Mouse (Mus musculus): ENCODE measurements at regions not wholly inside any gene's neighbourhood (a gene's known extent, or its start where the extent isn't known, plus 50 kb on each side); places are given as distances from the start of the nearest gene placed in this dataset.

DNA sequence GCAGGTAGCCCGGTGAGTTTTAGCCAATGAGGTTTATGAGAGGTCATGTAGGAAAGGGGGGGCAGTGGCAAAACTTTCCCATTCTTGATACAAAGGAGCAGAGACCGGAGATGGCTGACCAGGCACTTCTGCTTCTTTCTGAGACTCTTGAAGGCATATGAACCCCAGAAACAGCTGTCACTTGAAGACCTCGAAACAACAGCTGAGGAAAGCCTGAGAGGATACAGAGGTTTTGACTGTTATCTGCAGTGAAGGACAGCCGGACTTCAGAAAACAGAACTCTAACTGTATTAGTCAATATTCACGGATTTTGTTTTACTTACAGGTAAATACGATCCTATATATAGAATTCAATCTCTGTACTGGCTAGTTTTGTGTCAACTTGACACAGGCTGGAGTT, 50.0 kb upstream of the Tiparp start:
- TF ChIP-seq CTCF (IDR thresholded peaks at IDR 0.05; ENCODE audit: control insufficient read depth, insufficient read depth, insufficient replicate concordance, low read depth, low read length) (no peak), POLR2A (IDR thresholded peaks at IDR 0.05; ENCODE audit: control insufficient read depth, low read depth, low read length) (no peak)
- no peaks in the 10 kb centered on the region for H3K36me3 ChIP-seq (ENCODE audit: control insufficient read depth, insufficient read depth, low read length)
- no peaks in the 10 kb centered on the region for H3K4me1 ChIP-seq (ENCODE audit: control insufficient read depth, insufficient read depth, low read length)
- no peak overlapping the region for H3K4me3 ChIP-seq (ENCODE audit: control insufficient read depth, low read depth, low read length)
- no peaks in the 10 kb centered on the region for H3K27me3 ChIP-seq (ENCODE audit: control insufficient read depth, insufficient read depth, low read length)
- H3K27ac ChIP-seq (ENCODE audit: control insufficient read depth, insufficient read depth, low read depth, low read length) = no peak overlapping the region

DNA sequence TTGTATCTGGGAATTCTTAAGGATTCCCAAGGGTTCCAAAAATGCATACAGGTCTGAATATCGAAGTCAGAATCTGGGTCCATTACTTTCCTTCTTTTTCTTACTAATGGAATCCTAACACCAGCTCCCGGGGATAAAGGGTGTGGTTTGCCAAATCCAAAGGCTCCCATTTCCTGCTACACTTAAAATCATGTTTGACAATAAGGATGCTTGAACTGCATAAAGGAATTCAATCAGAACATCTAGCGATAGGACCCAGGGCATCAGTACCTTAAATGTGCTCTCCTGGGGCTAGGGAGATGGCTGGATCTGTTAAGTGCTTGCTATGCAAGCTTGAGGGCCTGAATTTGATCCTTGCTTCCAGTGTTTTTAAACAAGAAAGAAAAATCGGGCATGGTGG, 51.1 kb upstream of the Tiparp start:
- H3K36me3 ChIP-seq (ENCODE audit: control insufficient read depth, insufficient read depth, low read length) = no peaks in the 10 kb centered on the region
- H3K4me1 ChIP-seq (ENCODE audit: control insufficient read depth, insufficient read depth, low read length) = no peaks in the 10 kb centered on the region
- H3K27ac ChIP-seq (ENCODE audit: control insufficient read depth, insufficient read depth, low read depth, low read length) = no peak overlapping the region
- H3K27me3 ChIP-seq (ENCODE audit: control insufficient read depth, insufficient read depth, low read length) = no peaks in the 10 kb centered on the region
- no peak for TF ChIP-seq CTCF (IDR thresholded peaks at IDR 0.05; ENCODE audit: control insufficient read depth, insufficient read depth, insufficient replicate concordance, low read depth, low read length)
- TF ChIP-seq POLR2A (IDR thresholded peaks at IDR 0.05; ENCODE audit: control insufficient read depth, low read depth, low read length) = no peak
- no peak overlapping the region for H3K4me3 ChIP-seq (ENCODE audit: control insufficient read depth, low read depth, low read length)

DNA sequence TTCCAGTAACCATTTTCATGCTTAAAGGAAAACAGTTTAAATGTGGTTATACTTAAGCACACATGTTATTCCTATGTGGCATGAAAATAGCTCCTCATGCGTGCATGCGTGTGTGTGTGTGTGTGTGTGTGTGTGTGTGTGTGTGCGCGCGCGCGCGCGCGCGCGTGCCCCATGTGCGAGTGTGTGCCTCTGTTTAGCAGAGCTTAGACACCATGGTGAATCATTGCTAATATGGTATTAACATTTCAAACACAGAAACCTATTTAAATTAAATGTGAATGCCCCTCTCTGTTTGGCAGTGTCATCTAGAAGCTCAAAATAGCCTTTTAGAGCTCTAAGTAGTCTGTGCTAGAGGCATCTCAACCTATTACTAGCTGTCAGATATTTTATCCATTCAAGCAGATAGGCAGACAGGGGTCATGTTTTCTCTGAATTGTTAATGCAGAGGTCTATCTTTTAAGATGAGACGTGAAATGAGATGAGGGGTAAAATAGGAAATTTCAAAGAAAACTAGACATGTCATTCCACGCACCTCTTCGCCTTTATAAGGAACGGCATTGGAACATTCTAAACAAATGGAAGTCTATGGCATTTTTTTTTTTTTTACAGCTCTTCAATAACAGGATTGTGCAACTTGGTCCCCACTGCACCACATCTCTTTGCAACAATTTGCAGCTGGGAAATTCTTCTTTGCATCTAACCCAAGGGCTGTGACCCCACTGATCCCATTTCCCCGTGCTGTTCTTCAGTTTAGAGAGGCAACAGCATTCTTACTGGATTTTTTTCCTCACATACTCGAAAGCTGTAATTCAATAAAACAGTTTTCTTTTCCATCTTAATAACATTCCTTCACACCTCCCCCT, 51.9 kb upstream of the Tiparp start:
- H3K36me3 ChIP-seq (ENCODE audit: control insufficient read depth, insufficient read depth, low read length) = no peaks in the 10 kb centered on the region
- H3K27ac ChIP-seq (ENCODE audit: control insufficient read depth, insufficient read depth, low read depth, low read length) = no peak overlapping the region
- no peak overlapping the region for H3K4me3 ChIP-seq (ENCODE audit: control insufficient read depth, low read depth, low read length)
- TF ChIP-seq CTCF (IDR thresholded peaks at IDR 0.05; ENCODE audit: control insufficient read depth, insufficient read depth, insufficient replicate concordance, low read depth, low read length) (no peak), POLR2A (IDR thresholded peaks at IDR 0.05; ENCODE audit: control insufficient read depth, low read depth, low read length) (no peak)
- H3K27me3 ChIP-seq (ENCODE audit: control insufficient read depth, insufficient read depth, low read length) = no peaks in the 10 kb centered on the region
- H3K4me1 ChIP-seq (ENCODE audit: control insufficient read depth, insufficient read depth, low read length) = no peaks in the 10 kb centered on the region

DNA sequence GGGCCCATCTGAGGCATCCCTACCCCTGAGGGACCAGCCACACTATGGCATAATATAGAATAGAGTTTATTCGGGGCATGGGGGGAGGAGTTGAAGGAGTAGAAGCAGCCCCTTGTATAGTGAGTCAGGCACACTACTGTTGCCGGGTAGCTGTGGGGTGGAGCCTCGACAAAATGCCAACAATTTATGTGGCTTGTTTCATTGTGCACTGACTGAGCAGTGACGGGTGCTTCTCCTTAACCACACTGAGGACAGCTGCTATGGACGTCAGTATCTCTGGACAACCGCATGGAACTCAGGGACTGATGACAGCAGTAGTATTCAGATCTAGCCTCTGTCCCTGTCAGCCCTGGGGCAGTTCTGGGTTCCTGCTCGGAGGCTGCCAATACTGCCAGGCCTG, 53.6 kb upstream of the Tiparp start:
- Histone ChIP-seq H3K4me3 (ENCODE audit: control insufficient read depth, low read depth, low read length) (no peak overlapping the region), H3K4me1 (ENCODE audit: control insufficient read depth, insufficient read depth, low read length) (no peaks in the 10 kb centered on the region), H3K27me3 (ENCODE audit: control insufficient read depth, insufficient read depth, low read length) (no peaks in the 10 kb centered on the region), H3K36me3 (ENCODE audit: control insufficient read depth, insufficient read depth, low read length) (no peaks in the 10 kb centered on the region), H3K27ac (ENCODE audit: control insufficient read depth, insufficient read depth, low read depth, low read length) (no peak overlapping the region)
- TF ChIP-seq CTCF (IDR thresholded peaks at IDR 0.05; ENCODE audit: control insufficient read depth, insufficient read depth, insufficient replicate concordance, low read depth, low read length) (no peak), POLR2A (IDR thresholded peaks at IDR 0.05; ENCODE audit: control insufficient read depth, low read depth, low read length) (no peak)

DNA sequence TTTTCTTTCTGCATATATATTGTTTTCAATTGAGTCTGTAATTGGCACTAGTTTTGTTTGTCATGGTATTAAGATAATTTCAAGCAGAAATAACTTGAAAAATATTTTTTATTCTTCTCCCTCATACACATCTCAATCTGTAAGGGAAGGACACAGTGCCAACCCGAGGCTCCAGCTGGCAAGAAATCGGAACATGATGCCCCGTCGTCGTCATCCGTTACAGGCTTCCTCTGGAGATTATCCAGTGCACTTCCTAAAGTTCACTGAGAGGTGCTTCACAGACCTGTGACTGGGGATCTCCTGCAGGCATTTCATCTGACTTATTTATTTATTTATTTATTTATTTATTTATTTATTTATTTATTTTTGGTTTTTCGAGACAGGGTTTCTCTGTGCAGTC, 56.4 kb upstream of the Tiparp start:
- Histone ChIP-seq H3K4me3 (ENCODE audit: control insufficient read depth, low read depth, low read length) (no peak overlapping the region), H3K27ac (ENCODE audit: control insufficient read depth, insufficient read depth, low read depth, low read length) (no peak overlapping the region), H3K27me3 (ENCODE audit: control insufficient read depth, insufficient read depth, low read length) (no peaks in the 10 kb centered on the region), H3K4me1 (ENCODE audit: control insufficient read depth, insufficient read depth, low read length) (peaks cover 4% of the 10 kb centered on the region; the same call in 1 of the 2 replicates), H3K36me3 (ENCODE audit: control insufficient read depth, insufficient read depth, low read length) (no peaks in the 10 kb centered on the region)
- TF ChIP-seq POLR2A (IDR thresholded peaks at IDR 0.05; ENCODE audit: control insufficient read depth, low read depth, low read length) (no peak), CTCF (IDR thresholded peaks at IDR 0.05; ENCODE audit: control insufficient read depth, insufficient read depth, insufficient replicate concordance, low read depth, low read length) (no peak)

DNA sequence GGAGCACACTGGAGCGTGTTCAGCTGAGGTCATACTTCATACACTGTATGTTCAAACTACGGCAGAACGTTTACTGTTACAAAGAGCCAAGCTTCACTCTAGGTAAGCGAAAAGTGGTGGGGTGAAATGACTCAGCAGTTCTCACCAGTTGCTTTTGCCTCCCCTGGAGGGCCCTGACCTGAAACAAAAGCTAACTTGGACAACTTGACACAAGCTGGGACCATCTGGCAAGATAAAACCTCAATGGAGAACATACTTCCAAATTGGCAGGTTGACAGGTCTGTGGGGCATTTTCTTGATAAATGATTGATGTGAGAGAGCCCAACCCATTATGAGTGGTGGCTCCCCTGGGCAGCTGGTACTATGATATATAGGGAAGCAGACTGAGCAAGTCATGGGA, 59.0 kb upstream of the Tiparp start:
- no peak for TF ChIP-seq CTCF (IDR thresholded peaks at IDR 0.05; ENCODE audit: control insufficient read depth, insufficient read depth, insufficient replicate concordance, low read depth, low read length)
- TF ChIP-seq POLR2A (IDR thresholded peaks at IDR 0.05; ENCODE audit: control insufficient read depth, low read depth, low read length) = no peak
- H3K27me3 ChIP-seq (ENCODE audit: control insufficient read depth, insufficient read depth, low read length) = no peaks in the 10 kb centered on the region
- peaks cover 4% of the 10 kb centered on the region; the same call in 1 of the 2 replicates for H3K4me1 ChIP-seq (ENCODE audit: control insufficient read depth, insufficient read depth, low read length)
- H3K36me3 ChIP-seq (ENCODE audit: control insufficient read depth, insufficient read depth, low read length) = no peaks in the 10 kb centered on the region
- no peak overlapping the region for H3K4me3 ChIP-seq (ENCODE audit: control insufficient read depth, low read depth, low read length)
- peak overlapping the region; percentile 12; the same call in 1 of the 2 replicates for H3K27ac ChIP-seq (ENCODE audit: control insufficient read depth, insufficient read depth, low read depth, low read length)

DNA sequence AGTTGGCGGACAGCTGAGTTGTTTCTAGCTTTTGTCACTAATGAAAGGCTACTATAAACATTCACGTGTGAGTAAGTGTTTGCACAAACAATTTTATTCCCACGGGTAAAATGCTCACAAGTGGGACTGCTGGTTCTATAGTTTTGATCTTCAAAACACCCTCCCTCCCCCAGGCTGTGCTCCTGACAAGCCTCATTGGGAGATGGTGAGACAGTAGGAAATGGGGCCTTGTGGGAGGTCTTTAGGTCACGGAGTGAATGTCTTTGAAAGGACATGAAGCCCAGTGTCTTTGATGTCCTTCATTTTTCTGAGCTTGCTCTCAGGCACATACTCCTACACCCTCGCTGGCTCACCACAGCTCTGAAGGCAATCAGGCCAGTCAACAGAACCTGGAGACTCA, 63.4 kb upstream of the Tiparp start:
- peaks cover 4% of the 10 kb centered on the region; the same call in 1 of the 2 replicates for H3K4me1 ChIP-seq (ENCODE audit: control insufficient read depth, insufficient read depth, low read length)
- H3K36me3 ChIP-seq (ENCODE audit: control insufficient read depth, insufficient read depth, low read length) = no peaks in the 10 kb centered on the region
- no peak overlapping the region for H3K27ac ChIP-seq (ENCODE audit: control insufficient read depth, insufficient read depth, low read depth, low read length)
- no peaks in the 10 kb centered on the region for H3K27me3 ChIP-seq (ENCODE audit: control insufficient read depth, insufficient read depth, low read length)
- no peak for TF ChIP-seq POLR2A (IDR thresholded peaks at IDR 0.05; ENCODE audit: control insufficient read depth, low read depth, low read length)
- TF ChIP-seq CTCF (IDR thresholded peaks at IDR 0.05; ENCODE audit: control insufficient read depth, insufficient read depth, insufficient replicate concordance, low read depth, low read length) = no peak
- H3K4me3 ChIP-seq (ENCODE audit: control insufficient read depth, low read depth, low read length) = no peak overlapping the region

Data from testis, adult 2 months (tissue).